Mouse (Mus musculus): ENCODE data around the gene Prkce. TPM values are rescaled to one million over a fixed set of nuclear protein-coding genes. Genes with fewer than 3 reads are reported as not detected.

The Prkce gene
- polyA plus RNA-seq, 1 experiment from 2014 or later: 11.8 TPM

GRCm38 (mm10) chr17:86367676-86368075, 200.1 kb downstream of the Prkce start:
- Histone ChIP-seq H3K9ac (replicated peaks) (no peak overlapping the region), H3K4me1 (replicated peaks) (peaks cover 15% of the 10 kb centered on the region), H3K36me3 (no peaks in the 10 kb centered on the region), H3K27me3 (no peaks in the 10 kb centered on the region), H3K4me3 (replicated peaks) (no peak overlapping the region), H3K4me2 (replicated peaks) (no peak overlapping the region), H3K27ac (no peak overlapping the region), H3K9me3 (no peaks in the 10 kb centered on the region)
- WGBS: 61% methylated on average over 7 of the region's 7 CpGs
- ATAC-seq: no peak

GRCm38 (mm10) chr17:86370106-86370742, 202.6 kb downstream of the Prkce start:
- H3K4me3 ChIP-seq (replicated peaks): no peak overlapping the region

GRCm38 (mm10) chr17:86371101-86371561, 203.5 kb downstream of the Prkce start:
- Histone ChIP-seq H3K27ac (0 out of 2 replicates have a peak overlapping the region, but pooled peaks have one; percentile 11), H3K4me3 (replicated peaks) (no peak overlapping the region), H3K36me3 (no peaks in the 10 kb centered on the region), H3K27me3 (no peaks in the 10 kb centered on the region), H3K9me3 (no peaks in the 10 kb centered on the region), H3K4me1 (replicated peaks) (peaks cover 11% of the 10 kb centered on the region), H3K9ac (replicated peaks) (no peak overlapping the region), H3K4me2 (replicated peaks) (no peak overlapping the region)
- 74% methylated on average over 4 of the region's 4 CpGs for WGBS
- ATAC-seq: 0 out of 2 replicates have a peak, but pooled peaks have one; percentile 14

More at GRCm38 (mm10) chr17:86370106-86370742, 202.6 kb downstream of the Prkce start:
- peaks cover 11% of the 10 kb centered on the region for H3K4me1 ChIP-seq (replicated peaks)
- no peak overlapping the region for H3K27ac ChIP-seq
- no peak overlapping the region for H3K4me2 ChIP-seq (replicated peaks)
- H3K9me3 ChIP-seq: no peaks in the 10 kb centered on the region
- no peaks in the 10 kb centered on the region for H3K36me3 ChIP-seq
- 87% methylated on average over 8 of the region's 8 CpGs for WGBS
- H3K27me3 ChIP-seq: no peaks in the 10 kb centered on the region
- no peak for ATAC-seq
- no peak overlapping the region for H3K9ac ChIP-seq (replicated peaks)

- WGBS: 93% methylated on average over 6 of the region's 6 CpGs
- H3K9ac ChIP-seq (replicated peaks): no peak overlapping the region
- H3K9me3 ChIP-seq: no peaks in the 10 kb centered on the region
- H3K4me1 ChIP-seq (replicated peaks): peaks cover 19% of the 10 kb centered on the region
- no peak overlapping the region for H3K4me2 ChIP-seq (replicated peaks)
- no peaks in the 10 kb centered on the region for H3K27me3 ChIP-seq
- no peak for ATAC-seq
- H3K27ac ChIP-seq: no peak overlapping the region
- H3K36me3 ChIP-seq: no peaks in the 10 kb centered on the region
- no peak overlapping the region for H3K4me3 ChIP-seq (replicated peaks)
These were observed 208.8 kb downstream of the Prkce start for GRCm38 (mm10) chr17:86376389-86376788.

- 87% methylated on average over 9 of the region's 9 CpGs for WGBS
- no peak for ATAC-seq
These were observed 210.3 kb downstream of the Prkce start for GRCm38 (mm10) chr17:86377863-86378262.

GRCm38 (mm10) chr17:86378611-86379010, 211.0 kb downstream of the Prkce start:
- H3K9me3 ChIP-seq: no peaks in the 10 kb centered on the region
- 78% methylated on average over 11 of the region's 11 CpGs for WGBS
- no peak overlapping the region for H3K4me3 ChIP-seq (replicated peaks)
- H3K4me2 ChIP-seq (replicated peaks): no peak overlapping the region
- H3K36me3 ChIP-seq: no peaks in the 10 kb centered on the region
- H3K9ac ChIP-seq (replicated peaks): no peak overlapping the region
- peaks cover 16% of the 10 kb centered on the region for H3K4me1 ChIP-seq (replicated peaks)
- ATAC-seq: no peak
- no peak overlapping the region for H3K27ac ChIP-seq
- no peaks in the 10 kb centered on the region for H3K27me3 ChIP-seq

More at GRCm38 (mm10) chr17:86377863-86378262, 210.3 kb downstream of the Prkce start:
- H3K36me3 ChIP-seq: no peaks in the 10 kb centered on the region
- no peaks in the 10 kb centered on the region for H3K9me3 ChIP-seq
- no peak overlapping the region for H3K4me2 ChIP-seq (replicated peaks)
- H3K9ac ChIP-seq (replicated peaks): no peak overlapping the region
- no peak overlapping the region for H3K4me3 ChIP-seq (replicated peaks)
- H3K27ac ChIP-seq: no peak overlapping the region
- H3K27me3 ChIP-seq: no peaks in the 10 kb centered on the region
- H3K4me1 ChIP-seq (replicated peaks): peaks cover 16% of the 10 kb centered on the region

GRCm38 (mm10) chr17:86379405-86380137, 212.0 kb downstream of the Prkce start:
- Histone ChIP-seq H3K36me3 (no peaks in the 10 kb centered on the region), H3K4me1 (replicated peaks) (peaks cover 16% of the 10 kb centered on the region), H3K27ac (no peak overlapping the region), H3K27me3 (no peaks in the 10 kb centered on the region), H3K9me3 (no peaks in the 10 kb centered on the region), H3K4me2 (replicated peaks) (no peak overlapping the region), H3K4me3 (replicated peaks) (no peak overlapping the region), H3K9ac (replicated peaks) (peak overlapping the region; percentile 25; the same call in 1 of the 2 replicates)
- WGBS: 5% methylated on average over 17 of the region's 17 CpGs
- 0 out of 2 replicates have a peak, but pooled peaks have one; percentile 38 for ATAC-seq

- Histone ChIP-seq H3K9me3 (no peaks in the 10 kb centered on the region), H3K27ac (no peak overlapping the region), H3K9ac (replicated peaks) (no peak overlapping the region), H3K36me3 (no peaks in the 10 kb centered on the region), H3K27me3 (no peaks in the 10 kb centered on the region), H3K4me1 (replicated peaks) (peaks cover 16% of the 10 kb centered on the region), H3K4me2 (replicated peaks) (no peak overlapping the region), H3K4me3 (replicated peaks) (no peak overlapping the region)
- ATAC-seq: no peak
- 91% methylated on average over 9 of the region's 9 CpGs for WGBS
These were observed 213.9 kb downstream of the Prkce start for GRCm38 (mm10) chr17:86381464-86381863.

GRCm38 (mm10) chr17:86382885-86383284, 215.3 kb downstream of the Prkce start:
- H3K4me3 ChIP-seq (replicated peaks): no peak overlapping the region
- H3K9ac ChIP-seq (replicated peaks): no peak overlapping the region
- peaks cover 16% of the 10 kb centered on the region for H3K4me1 ChIP-seq (replicated peaks)
- H3K9me3 ChIP-seq: no peaks in the 10 kb centered on the region
- H3K36me3 ChIP-seq: no peaks in the 10 kb centered on the region
- no peak for ATAC-seq
- no peaks in the 10 kb centered on the region for H3K27me3 ChIP-seq
- no peak overlapping the region for H3K4me2 ChIP-seq (replicated peaks)
- H3K27ac ChIP-seq: no peak overlapping the region
- WGBS: 12% methylated on average over 2 of the region's 2 CpGs

GRCm38 (mm10) chr17:86383699-86384572, 216.4 kb downstream of the Prkce start:
- 89% methylated on average over 18 of the region's 18 CpGs for WGBS
- Histone ChIP-seq H3K4me3 (replicated peaks) (no peak overlapping the region), H3K9ac (replicated peaks) (no peak overlapping the region), H3K27me3 (no peaks in the 10 kb centered on the region), H3K9me3 (no peaks in the 10 kb centered on the region), H3K36me3 (no peaks in the 10 kb centered on the region), H3K4me1 (replicated peaks) (peaks cover 13% of the 10 kb centered on the region), H3K27ac (no peak overlapping the region), H3K4me2 (replicated peaks) (no peak overlapping the region)
- ATAC-seq: no peak

GRCm38 (mm10) chr17:86392475-86392874, 224.9 kb downstream of the Prkce start:
- H3K4me2 ChIP-seq (replicated peaks): no peak overlapping the region
- no peaks in the 10 kb centered on the region for H3K4me1 ChIP-seq (replicated peaks)
- no peak overlapping the region for H3K4me3 ChIP-seq (replicated peaks)
- no peaks in the 10 kb centered on the region for H3K36me3 ChIP-seq
- ATAC-seq: no peak
- H3K9me3 ChIP-seq: no peaks in the 10 kb centered on the region
- no peak overlapping the region for H3K27ac ChIP-seq
- H3K27me3 ChIP-seq: no peaks in the 10 kb centered on the region
- 92% methylated on average over 5 of the region's 5 CpGs for WGBS
- H3K9ac ChIP-seq (replicated peaks): no peak overlapping the region
